Mouse (Mus musculus) thymus, adult 2 months (tissue): ENCODE data around the gene Tmem37. TPM values are rescaled to one million over a fixed set of nuclear protein-coding genes. Genes with fewer than 3 reads are reported as not detected.

Experiments
- DNase-seq: peaks from one replicate; pipeline ENCODE4 v3.0.0; 2021
- H3K27ac ChIP-seq: fragments of 200-500 bp; 2 replicates; pipeline ENCODE4 v1.5.1; 2012; ENCODE audit warnings: low read length, control low read depth; ENCODE audit not compliant: control insufficient read depth, insufficient read depth
- H3K27me3 ChIP-seq: fragments of 200-500 bp; 2 replicates; pipeline ENCODE4 v1.6.1; 2012; ENCODE audit warnings: mild to moderate bottlenecking, low read length, moderate library complexity, mixed read lengths; ENCODE audit not compliant: control insufficient read depth, insufficient read depth
- H3K36me3 ChIP-seq: fragments of 200-500 bp; 2 replicates; pipeline ENCODE4 v1.6.1; 2012; ENCODE audit warnings: mild to moderate bottlenecking, low read length, moderate library complexity; ENCODE audit not compliant: control insufficient read depth, insufficient read depth
- H3K4me1 ChIP-seq: fragments of 200-500 bp; replicated peaks from 2 replicates; pipeline ENCODE4 v1.6.1; 2012; ENCODE audit warnings: low read length; ENCODE audit not compliant: control insufficient read depth, insufficient read depth
- H3K4me3 ChIP-seq: fragments of 200-500 bp; 2 replicates; pipeline ENCODE4 v1.5.1; 2012; ENCODE audit warnings: mild to moderate bottlenecking, low read length, control low read depth, moderate library complexity; ENCODE audit not compliant: control insufficient read depth, insufficient read depth
- CTCF ChIP-seq: fragments of 200-500 bp; IDR thresholded peaks from 2 replicates; pipeline ENCODE4 v1.5.1; 2012; ENCODE audit warnings: mild to moderate bottlenecking, control low read depth, low read length, moderate library complexity, borderline replicate concordance; ENCODE audit not compliant: control insufficient read depth, poor library complexity, insufficient read depth; ENCODE audit errors: extremely low read depth
- POLR2A ChIP-seq: fragments of 200-500 bp; IDR thresholded peaks from 2 replicates; pipeline ENCODE4 v1.6.1; 2012; ENCODE audit warnings: mild to moderate bottlenecking, low read length, control low read depth, moderate library complexity; ENCODE audit not compliant: control insufficient read depth, poor library complexity, insufficient read depth; ENCODE audit errors: extremely low read depth
- WGBS: fragments of 180-500 bp; shearing (Covaris S2); methylation state at CpG from one replicate; pipeline ENCODE4 v1.1.7; 2018; 5-methylcytosine and 5-hydroxymethylcytosine counted together
- polyA plus RNA-seq: library from polyadenylated mRNA; depleted of rRNA; stranded (reverse); fragments of >200 nt; gene quantifications from 2 replicates; pipeline ENCODE4 v1.2.3, GENCODE M21; 2012

Gene Tmem37
- polyA plus RNA-seq, 1 experiment: 18.5 TPM

DNA sequence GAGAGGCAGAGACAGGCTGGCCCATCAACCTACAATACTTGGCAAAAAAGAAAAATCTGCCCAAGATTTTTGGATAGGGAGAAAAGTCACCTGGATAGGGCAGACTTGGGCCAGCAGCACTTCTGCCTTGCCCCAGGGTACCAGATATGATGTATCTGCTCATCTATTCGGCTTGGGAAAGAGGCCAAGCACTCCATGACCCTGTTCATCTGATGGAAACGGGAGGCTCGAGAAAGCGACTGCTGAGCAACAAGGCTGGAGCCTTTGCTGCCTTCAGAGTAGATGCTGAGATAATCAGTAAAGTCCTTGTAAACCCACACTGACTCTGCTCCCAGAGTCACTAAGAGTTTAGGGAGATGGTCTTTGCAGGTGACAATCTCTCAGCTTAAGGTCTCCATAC is 45.5 kb upstream of the Tmem37 start:
- 93% methylated on average over 4 of the region's 4 CpGs for WGBS
- DNase-seq: no peak
- H3K36me3 ChIP-seq: peaks cover 21% of the 10 kb centered on the region
- H3K4me3 ChIP-seq: no peak overlapping the region
- H3K4me1 ChIP-seq: peaks cover 19% of the 10 kb centered on the region
- no peak for TF ChIP-seq POLR2A
- no peak for TF ChIP-seq CTCF
- H3K27ac ChIP-seq: no peak overlapping the region
- H3K27me3 ChIP-seq: no peaks in the 10 kb centered on the region

DNA sequence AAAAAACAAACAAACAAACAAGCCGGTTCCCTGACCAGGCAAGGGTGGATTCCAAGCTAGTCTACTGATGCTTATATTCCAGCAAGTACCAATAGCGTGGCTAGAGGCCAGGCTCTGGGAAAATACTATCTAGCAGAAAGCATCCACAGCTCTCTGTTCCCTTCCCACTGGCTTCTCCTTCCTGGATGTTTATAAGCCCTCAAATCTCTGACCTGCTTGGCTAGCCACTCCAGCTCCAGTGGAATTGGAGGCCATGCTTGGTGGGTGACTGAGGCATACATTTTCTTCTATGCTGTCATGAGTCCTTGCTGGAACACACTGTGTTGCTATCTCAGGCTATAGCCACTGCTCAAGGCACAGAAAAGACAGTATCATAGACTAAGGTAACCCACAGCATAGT is 45.0 kb upstream of the Tmem37 start:
- no peak overlapping the region for H3K4me3 ChIP-seq
- H3K27me3 ChIP-seq: no peaks in the 10 kb centered on the region
- H3K27ac ChIP-seq: no peak overlapping the region
- no peak for TF ChIP-seq POLR2A
- no peak for TF ChIP-seq CTCF
- H3K36me3 ChIP-seq: peaks cover 26% of the 10 kb centered on the region
- WGBS: 95% methylated on average over 2 of the region's 2 CpGs
- DNase-seq: no peak
- H3K4me1 ChIP-seq: peaks cover 19% of the 10 kb centered on the region

DNA sequence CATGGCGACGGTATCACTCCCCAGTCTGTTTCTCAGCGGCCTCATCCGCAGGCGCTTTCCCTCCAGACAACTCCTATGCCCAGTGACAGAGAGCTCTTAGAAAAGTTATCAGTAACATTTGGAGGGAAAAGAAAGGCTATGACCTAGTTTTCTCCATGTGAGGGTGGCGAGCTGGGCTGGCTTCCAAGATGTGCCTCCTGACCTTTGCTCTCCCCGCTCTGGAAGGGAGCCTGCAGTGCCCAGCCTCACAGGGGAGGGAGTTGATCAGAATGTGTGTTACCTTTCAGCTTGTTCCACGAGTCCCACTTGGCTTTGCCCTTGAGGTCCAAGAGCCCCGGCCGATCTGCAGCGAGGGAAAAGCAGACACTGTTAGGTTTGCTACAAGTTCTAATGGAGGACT is 42.2 kb upstream of the Tmem37 start:
- DNase-seq: no peak
- no peak for TF ChIP-seq POLR2A
- TF ChIP-seq CTCF: no peak
- H3K4me1 ChIP-seq: peaks cover 11% of the 10 kb centered on the region
- H3K36me3 ChIP-seq: peaks cover 28% of the 10 kb centered on the region
- 97% methylated on average over 11 of the region's 11 CpGs for WGBS
- H3K27me3 ChIP-seq: no peaks in the 10 kb centered on the region
- no peak overlapping the region for H3K27ac ChIP-seq
- H3K4me3 ChIP-seq: no peak overlapping the region

DNA sequence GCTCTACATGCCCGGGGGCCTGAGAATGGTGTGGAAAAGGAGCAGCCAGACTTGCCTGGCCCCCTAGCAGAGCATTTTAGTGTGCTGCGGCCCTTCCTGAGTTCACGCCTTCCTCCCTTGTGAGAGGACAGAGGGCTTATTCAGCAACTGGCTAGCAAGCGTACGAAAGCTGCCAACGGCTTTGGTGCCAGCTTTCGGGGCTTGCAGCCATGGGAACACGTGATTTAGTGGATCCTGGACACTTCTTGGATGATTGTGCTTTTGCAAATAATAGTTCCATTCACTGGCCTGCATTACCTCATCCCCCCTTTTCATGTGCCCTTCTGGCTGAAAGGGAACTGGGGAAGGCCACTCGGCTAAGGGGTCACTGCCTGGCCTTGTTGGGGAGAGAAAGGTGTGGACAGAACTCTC is 41.8 kb upstream of the Tmem37 start:
- H3K4me1 ChIP-seq: peaks cover 11% of the 10 kb centered on the region
- no peak overlapping the region for H3K4me3 ChIP-seq
- H3K27me3 ChIP-seq: no peaks in the 10 kb centered on the region
- DNase-seq: no peak
- TF ChIP-seq POLR2A (no peak), CTCF (no peak)
- 96% methylated on average over 9 of the region's 9 CpGs for WGBS
- H3K36me3 ChIP-seq: peaks cover 28% of the 10 kb centered on the region
- no peak overlapping the region for H3K27ac ChIP-seq

DNA sequence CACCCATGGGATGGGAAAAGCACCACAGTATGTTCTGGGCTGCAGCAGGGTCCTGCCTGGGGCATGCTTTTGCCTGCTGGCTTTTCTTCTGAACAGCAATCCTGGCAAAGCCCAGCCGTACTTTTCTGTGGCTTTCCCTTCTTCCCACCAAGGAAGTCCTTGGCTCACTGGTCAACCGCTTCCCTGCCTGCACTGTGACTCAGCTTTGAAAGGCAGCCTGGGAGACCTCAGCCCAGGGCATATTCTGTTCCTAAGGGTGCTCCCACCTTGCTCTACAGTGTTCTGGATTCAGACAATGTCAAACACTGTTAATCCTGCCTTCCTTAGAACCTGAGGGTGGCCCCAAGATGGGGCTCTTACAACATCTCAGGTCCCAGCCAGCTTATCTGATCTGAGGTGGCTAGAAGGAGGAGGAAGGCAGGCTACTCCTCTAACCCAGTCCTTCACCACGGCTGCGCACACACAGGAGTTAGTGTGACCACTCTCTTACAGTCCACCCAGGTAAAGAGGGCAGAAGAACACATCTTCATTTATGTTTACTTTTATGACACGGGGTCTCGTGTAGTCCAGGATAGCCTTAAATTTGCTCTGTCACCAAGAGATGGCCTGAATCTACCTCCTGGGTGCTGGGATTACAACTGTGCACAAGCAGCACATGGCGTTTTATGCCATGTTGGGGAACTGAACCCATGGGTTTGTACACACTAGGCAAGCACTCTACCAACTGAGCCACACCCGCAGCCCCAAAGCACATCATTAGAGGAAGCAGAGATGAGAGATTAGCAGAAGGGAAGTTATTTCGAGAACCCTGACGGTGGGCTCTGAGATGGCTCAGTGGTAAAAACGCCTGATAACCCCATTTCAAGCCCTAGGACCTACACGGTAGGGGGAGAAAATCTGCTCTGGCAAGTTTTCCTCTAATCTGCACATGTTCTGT is 38.6 kb upstream of the Tmem37 start:
- Histone ChIP-seq H3K4me1 (no peaks in the 10 kb centered on the region), H3K27ac (no peak overlapping the region), H3K27me3 (no peaks in the 10 kb centered on the region), H3K36me3 (peaks cover 28% of the 10 kb centered on the region), H3K4me3 (no peak overlapping the region)
- TF ChIP-seq CTCF (no peak), POLR2A (no peak)
- WGBS: 78% methylated on average over 12 of the region's 12 CpGs
- DNase-seq: no peak

DNA sequence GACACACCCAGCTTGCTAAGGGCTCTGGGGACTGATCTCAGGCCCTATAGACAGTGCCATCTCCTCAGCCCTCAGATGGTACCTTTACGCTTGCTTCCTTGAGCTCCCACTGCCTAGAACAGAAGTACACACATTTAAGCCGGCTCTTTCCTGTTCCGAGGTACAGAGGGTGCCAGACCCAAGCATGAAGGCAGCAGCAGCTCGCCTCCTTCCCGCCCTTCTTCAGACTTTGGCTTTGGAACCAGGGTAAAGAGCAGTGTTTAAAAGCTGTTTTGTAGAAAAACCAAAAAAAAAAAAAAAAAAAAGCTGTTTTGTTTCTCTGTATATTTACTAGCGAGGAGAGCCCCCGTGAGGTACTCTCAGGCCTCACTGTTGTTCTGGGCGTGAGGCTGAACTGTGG is 37.9 kb upstream of the Tmem37 start:
- Histone ChIP-seq H3K27me3 (no peaks in the 10 kb centered on the region), H3K36me3 (peaks cover 28% of the 10 kb centered on the region), H3K4me3 (no peak overlapping the region), H3K4me1 (no peaks in the 10 kb centered on the region), H3K27ac (no peak overlapping the region)
- WGBS: 98% methylated on average over 8 of the region's 8 CpGs
- TF ChIP-seq CTCF (no peak), POLR2A (no peak)
- no peak for DNase-seq
